Mouse (Mus musculus) CH12.LX (cell line): ENCODE measurements at regions not wholly inside any gene's neighbourhood (a gene's known extent, or its start where the extent isn't known, plus 50 kb on each side); places are given as distances from the start of the nearest gene placed in this dataset.

Source experiments
- DNase-seq: peaks from one replicate; pipeline ENCODE4 v3.0.0-alpha.2; 2013; ENCODE audit errors: extremely low read depth
- H3K27ac ChIP-seq: 2 replicates; pipeline ENCODE4 v1.5.1; 2012; ENCODE audit warnings: low read depth, mild to moderate bottlenecking, control low read depth, moderate library complexity; ENCODE audit not compliant: insufficient read depth
- H3K27me3 ChIP-seq: replicated peaks from 2 replicates; pipeline ENCODE3; 2012; ENCODE audit warnings: inconsistent platforms
- H3K36me3 ChIP-seq, 2 experiments: replicated peaks in 1 of 2; 2 replicates each; pipeline versions ENCODE3 to v1.6.1; 2012; ENCODE audit warnings: inconsistent platforms in 1 of 2, low read length in 1 of 2, mild to moderate bottlenecking in 1 of 2, mixed read lengths in 1 of 2, moderate library complexity in 1 of 2; ENCODE audit not compliant: control insufficient read depth in 1 of 2, insufficient read depth in 1 of 2
- H3K4me1 ChIP-seq, 2 experiments: 2 replicates each; pipeline ENCODE4 v1.6.1; 2012; ENCODE audit warnings: inconsistent platforms in 1 of 2, moderate library complexity in 1 of 2; ENCODE audit not compliant: insufficient read depth in 2 of 2, control insufficient read depth in 1 of 2
- H3K4me2 ChIP-seq: 2 replicates; pipeline ENCODE4 v1.6.1; 2012; ENCODE audit warnings: low read depth, mild to moderate bottlenecking, control low read depth; ENCODE audit not compliant: poor library complexity, insufficient read depth, severe bottlenecking
- H3K4me3 ChIP-seq, 3 experiments: fragments of 150-350 bp in 1 of 3; sonication (generic) in 1 of 3; replicated peaks in 1 of 3; 2 replicates each; pipeline versions ENCODE3 to v1.5.1; 2011 to 2012; ENCODE audit warnings: low read depth in 2 of 3, low read length in 2 of 3, mild to moderate bottlenecking in 2 of 3, moderate library complexity in 2 of 3, control low read depth in 1 of 3, improper control_type of control experiment in 1 of 3, inconsistent platforms in 1 of 3, mixed read lengths in 1 of 3; ENCODE audit not compliant: poor library complexity in 1 of 3
- H3K79me2 ChIP-seq: replicated peaks from 2 replicates; pipeline ENCODE4 v1.6.1; 2012; ENCODE audit warnings: mild to moderate bottlenecking, moderate library complexity; ENCODE audit not compliant: control insufficient read depth, poor library complexity, insufficient read depth, severe bottlenecking; ENCODE audit errors: extremely low read depth
- H3K9ac ChIP-seq: 2 replicates; pipeline ENCODE4 v1.6.1; 2012; ENCODE audit warnings: low read depth, mild to moderate bottlenecking, control low read depth, moderate library complexity; ENCODE audit not compliant: insufficient read depth
- H3K9me3 ChIP-seq: replicated peaks from 2 replicates; pipeline ENCODE3; 2012; ENCODE audit warnings: low read length, inconsistent platforms, mixed read lengths
- CHD1 ChIP-seq: IDR thresholded peaks from 2 replicates; pipeline ENCODE4 v1.6.1; 2012; ENCODE audit warnings: low read depth, low read length, improper control_type of control experiment, inconsistent platforms
- ELF1 ChIP-seq: IDR thresholded peaks from 2 replicates; pipeline ENCODE4 v1.6.1; 2014; ENCODE audit warnings: low read depth, mild to moderate bottlenecking, inconsistent platforms, low read length, improper control_type of control experiment
- GABPA ChIP-seq: IDR thresholded peaks from 2 replicates; pipeline ENCODE4 v1.6.1; 2012; ENCODE audit warnings: low read depth, low read length, improper control_type of control experiment, inconsistent platforms; ENCODE audit not compliant: insufficient replicate concordance
- HCFC1 ChIP-seq: IDR thresholded peaks from 2 replicates; pipeline ENCODE4 v1.6.1; 2012; ENCODE audit warnings: low read depth, mild to moderate bottlenecking, inconsistent platforms, low read length, improper control_type of control experiment
- JUN ChIP-seq: IDR thresholded peaks from 2 replicates; pipeline ENCODE4 v1.6.1; 2011; ENCODE audit warnings: low read depth, mild to moderate bottlenecking, low read length, improper control_type of control experiment, moderate library complexity; ENCODE audit not compliant: insufficient read depth
- KAT2A ChIP-seq: IDR thresholded peaks from 2 replicates; pipeline ENCODE4 v1.6.1; 2012; ENCODE audit warnings: low read length, improper control_type of control experiment, inconsistent platforms; ENCODE audit not compliant: insufficient replicate concordance
- MAFK ChIP-seq: IDR thresholded peaks from 2 replicates; pipeline ENCODE4 v1.6.1; 2011; ENCODE audit warnings: low read length, improper control_type of control experiment; ENCODE audit not compliant: insufficient replicate concordance
- MAX ChIP-seq: IDR thresholded peaks from 2 replicates; pipeline ENCODE4 v1.6.1; 2011; ENCODE audit warnings: low read length, improper control_type of control experiment
- MEF2A ChIP-seq: IDR thresholded peaks from 2 replicates; pipeline ENCODE4 v1.6.1; 2014; ENCODE audit warnings: low read depth, mild to moderate bottlenecking, inconsistent platforms, low read length, improper control_type of control experiment, borderline replicate concordance
- MYC ChIP-seq: IDR thresholded peaks from 2 replicates; pipeline ENCODE4 v1.6.1; 2011; ENCODE audit warnings: low read depth, mild to moderate bottlenecking, improper control_type of control experiment, low read length
- NELFE ChIP-seq: IDR thresholded peaks from 2 replicates; pipeline ENCODE4 v1.6.1; 2011; ENCODE audit warnings: low read depth, low read length, improper control_type of control experiment
- PAX5 ChIP-seq: IDR thresholded peaks from 2 replicates; pipeline ENCODE4 v1.6.1; 2012; ENCODE audit warnings: low read length, inconsistent platforms, mixed read lengths
- POLR2AphosphoS2 ChIP-seq: IDR thresholded peaks from 2 replicates; pipeline ENCODE4 v1.6.1; 2011; ENCODE audit warnings: low read depth, low read length, improper control_type of control experiment
- RAD21 ChIP-seq: IDR thresholded peaks from 2 replicates; pipeline ENCODE4 v1.6.1; 2011; ENCODE audit warnings: low read depth, mild to moderate bottlenecking, low read length, improper control_type of control experiment, moderate library complexity
- RCOR1 ChIP-seq: conservative IDR thresholded peaks from 2 replicates; pipeline ENCODE4 v1.6.1; 2012; ENCODE audit warnings: low read depth, mild to moderate bottlenecking, inconsistent platforms, low read length, improper control_type of control experiment
- SIN3A ChIP-seq: IDR thresholded peaks from 2 replicates; pipeline ENCODE4 v1.6.1; 2012; ENCODE audit warnings: low read length, improper control_type of control experiment, inconsistent platforms
- SMC3 ChIP-seq: IDR thresholded peaks from 2 replicates; pipeline ENCODE4 v1.6.1; 2011; ENCODE audit warnings: low read depth, low read length, improper control_type of control experiment
- TBP ChIP-seq: conservative IDR thresholded peaks from 2 replicates; pipeline ENCODE4 v1.6.1; 2011; ENCODE audit warnings: low read depth, low read length, improper control_type of control experiment
- UBTF ChIP-seq: IDR thresholded peaks from 2 replicates; pipeline ENCODE4 v1.6.1; 2012; ENCODE audit warnings: low read depth, mild to moderate bottlenecking, inconsistent platforms, low read length, improper control_type of control experiment, moderate library complexity
- USF1 ChIP-seq: IDR thresholded peaks from 2 replicates; pipeline ENCODE4 v1.6.1; 2014; ENCODE audit warnings: low read depth, mild to moderate bottlenecking, inconsistent platforms, low read length, improper control_type of control experiment
- ZC3H11A ChIP-seq: IDR thresholded peaks from 2 replicates; pipeline ENCODE4 v1.6.1; 2012; ENCODE audit warnings: low read depth, mild to moderate bottlenecking, inconsistent platforms, low read length, improper control_type of control experiment
- ZMIZ1 ChIP-seq: IDR thresholded peaks from 2 replicates; pipeline ENCODE4 v1.6.1; 2012; ENCODE audit warnings: low read depth, mild to moderate bottlenecking, inconsistent platforms, low read length, improper control_type of control experiment
- ZNF384 ChIP-seq: IDR thresholded peaks from 2 replicates; pipeline ENCODE4 v1.6.1; 2012; ENCODE audit warnings: low read depth, low read length, improper control_type of control experiment, inconsistent platforms
- dilution Hi-C: fragments of 300-500 bp; cut with MboI; formaldehyde crosslinking; loops from 2 replicates; pipeline ENCODE4 v1.14.3; 2020; ENCODE audit warnings: low sequenced_read_pairs; ENCODE audit not compliant: extremely low pct_unique_long_range_greater_than_20kb, extremely low pct_ligation_motif_present
- in situ Hi-C: fragments of 300-500 bp; cut with MboI; formaldehyde crosslinking; loops from 3 replicates; pipeline ENCODE4 v1.14.3; 2019; ENCODE audit warnings: low sequenced_read_pairs, low pct_ligation_motif_present, low pct_unique_long_range_greater_than_20kb, mixed read lengths

- Histone ChIP-seq H3K4me2 (no peak overlapping the region), H3K4me3 (no peak overlapping the region), H3K4me1 (0 out of 4 replicates have a peak, but pooled peaks cover 0 to 3% of the 10 kb centered on the region in 2 experiments), H3K27ac (no peak overlapping the region), H3K9ac (no peak overlapping the region), H3K79me2 (no peaks in the 10 kb centered on the region), H3K9me3 (peaks cover 3% of the 10 kb centered on the region), H3K27me3 (no peaks in the 10 kb centered on the region), H3K36me3 (no peaks in the 10 kb centered on the region)
- in situ Hi-C loops = no loop called here
- dilution Hi-C loops = no loop called here
- TF ChIP-seq MAX = no peak
- TF ChIP-seq TBP = no peak
- TF ChIP-seq GABPA = no peak
- TF ChIP-seq PAX5 = no peak
- no peak for TF ChIP-seq ELF1
- no peak for TF ChIP-seq CHD1
- TF ChIP-seq ZMIZ1 = no peak
- TF ChIP-seq NELFE = no peak
- TF ChIP-seq KAT2A = no peak
- TF ChIP-seq ZNF384 = no peak
- TF ChIP-seq MYC = no peak
- DNase-seq = no peak
Observed at GRCm38 (mm10) chr7:83045266-83045665, 178.1 kb downstream of the Mex3b start.

DNA sequence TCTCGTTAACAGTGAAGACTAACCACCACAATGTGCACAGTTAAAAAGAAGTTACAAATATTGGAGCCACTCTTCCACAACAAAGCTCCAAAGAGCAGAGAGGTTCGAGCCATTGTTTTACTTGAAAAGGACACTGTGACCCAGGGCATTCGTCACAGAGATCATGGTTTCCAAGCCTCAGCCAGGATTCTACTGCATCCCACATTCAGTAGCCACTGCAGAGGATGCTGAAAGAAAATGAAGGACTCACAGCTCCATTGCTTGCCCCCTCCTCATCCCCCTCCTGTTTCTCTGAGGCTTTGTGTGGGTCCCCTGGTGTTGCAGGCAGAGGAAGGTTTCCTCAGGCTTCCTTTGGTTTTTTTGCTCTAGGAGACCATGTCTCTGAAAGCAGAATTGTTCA is 182.9 kb downstream of the Mex3b start:
- no peak for TF ChIP-seq RCOR1
- no peak for TF ChIP-seq SIN3A
- no peak for TF ChIP-seq HCFC1
- no peak for TF ChIP-seq USF1
- no peak for TF ChIP-seq UBTF
- no peak for TF ChIP-seq POLR2AphosphoS2
- no peak for TF ChIP-seq JUN
- TF ChIP-seq MAFK = no peak
- TF ChIP-seq ZC3H11A = no peak
- TF ChIP-seq RAD21 = no peak
- no peak for TF ChIP-seq GABPA
- TF ChIP-seq MEF2A = no peak
- no peak for TF ChIP-seq SMC3
- in situ Hi-C loops (no loop called here), dilution Hi-C loops (no loop called here)

More for the DNA sequence above, 182.9 kb downstream of the Mex3b start:
- H3K4me2 ChIP-seq = no peak overlapping the region
- no peak overlapping the region for H3K27ac ChIP-seq
- 0 out of 4 replicates have a peak, but pooled peaks cover 0 to 3% of the 10 kb centered on the region in 2 experiments for H3K4me1 ChIP-seq
- H3K4me3 ChIP-seq = no peak overlapping the region
- H3K36me3 ChIP-seq = no peaks in the 10 kb centered on the region
- H3K9ac ChIP-seq = no peak overlapping the region
- no peaks in the 10 kb centered on the region for H3K79me2 ChIP-seq
- peaks cover 3% of the 10 kb centered on the region for H3K9me3 ChIP-seq
- H3K27me3 ChIP-seq = no peaks in the 10 kb centered on the region
- no peak for DNase-seq
